Mouse (Mus musculus): ENCODE measurements at regions not wholly inside any gene's neighbourhood (a gene's known extent, or its start where the extent isn't known, plus 50 kb on each side); places are given as distances from the start of the nearest gene placed in this dataset.

GRCm38 (mm10) chr19:60040721-60041120 lies 97.3 kb upstream of the Rab11fip2 start:
- no peak for DNase-seq (ENCODE audit: low read depth, low spot score)

- DNase-seq (ENCODE audit: low read depth, low spot score) = no peak
Measured at GRCm38 (mm10) chr19:60032667-60033066, 89.2 kb upstream of the Rab11fip2 start.

- no peak for DNase-seq (ENCODE audit: low read depth, low spot score)
Measured at GRCm38 (mm10) chr19:60030212-60030788, 86.8 kb upstream of the Rab11fip2 start.

DNA sequence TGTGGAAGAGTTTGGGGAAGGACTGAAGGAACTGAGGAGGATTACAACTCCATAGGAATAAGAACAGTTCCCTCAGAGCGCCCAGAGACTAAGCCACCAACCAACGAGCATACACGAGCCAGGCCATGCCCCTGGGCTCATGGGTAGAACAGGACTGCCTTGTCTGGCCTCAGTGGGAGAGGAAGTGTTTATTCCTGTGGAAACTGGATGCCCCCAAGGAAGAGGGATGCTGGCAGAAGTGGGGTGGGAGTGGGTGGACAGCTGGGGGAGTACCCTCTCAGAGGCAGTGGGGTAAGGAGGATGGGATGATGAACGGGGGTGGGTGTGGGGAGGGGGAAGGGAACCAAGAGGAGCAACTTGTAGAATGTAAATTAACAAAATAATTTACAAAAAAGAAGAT lies 86.3 kb upstream of the Rab11fip2 start:
- DNase-seq (ENCODE audit: low read depth, low spot score) = no peak

GRCm38 (mm10) chr19:60015614-60016300 lies 72.3 kb upstream of the Rab11fip2 start:
- peak; percentile 11 for DNase-seq (ENCODE audit: low read depth, low spot score)

DNA sequence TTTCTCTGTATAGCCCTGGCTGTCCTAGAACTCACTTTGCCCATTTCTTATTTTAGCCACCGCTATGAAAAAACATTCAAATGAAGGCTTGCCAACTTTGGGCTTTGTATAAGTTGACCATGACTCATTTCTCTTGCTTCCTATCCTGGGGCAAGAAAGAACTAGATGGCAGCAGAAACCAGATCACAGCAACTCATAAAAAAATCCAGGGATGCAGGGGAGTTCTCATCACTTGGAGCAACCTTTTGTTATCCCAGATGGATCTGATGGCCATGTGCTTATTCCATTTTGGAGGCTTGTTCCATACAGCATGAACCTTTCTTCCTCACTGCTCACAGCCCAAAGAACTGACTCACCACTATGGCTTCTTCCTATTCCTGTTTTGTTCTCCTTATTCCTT lies 52.1 kb upstream of the Rab11fip2 start:
- DNase-seq (ENCODE audit: low read depth, low spot score) = no peak

All from embryo, embryonic 11.5 days (tissue).